Mouse (Mus musculus): ENCODE measurements around the gene Creb5. TPM values are rescaled to one million over a fixed set of nuclear protein-coding genes. Genes with fewer than 3 reads are reported as not detected.
A peak's percentile ranks its signal among the peaks of the same experiment; 100 is the strongest.

The Creb5 gene
- total RNA-seq, 2 experiments from 2014 or later, result 2.1 to 3.2 TPM

DNA sequence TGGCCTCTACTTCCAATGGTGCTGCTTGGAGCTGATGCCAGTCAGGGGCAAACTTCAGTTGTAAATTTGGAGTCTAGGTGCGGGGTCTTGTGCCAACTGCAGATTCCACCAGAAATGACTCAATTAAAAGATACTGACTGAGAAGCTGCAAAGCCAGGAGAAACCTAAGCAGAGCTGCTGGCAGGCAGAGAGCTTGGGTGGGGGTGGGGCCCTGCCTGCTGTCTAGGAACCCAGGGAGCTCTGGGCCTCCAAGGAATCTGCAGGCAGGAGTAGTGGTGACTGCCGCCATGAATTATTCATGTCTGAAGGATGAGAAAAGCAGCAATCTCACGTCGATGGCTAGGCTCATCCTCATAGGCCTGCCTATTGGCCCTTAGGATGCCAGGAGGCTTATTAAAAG is 306.5 kb downstream of the Creb5 start:
- no peak for DNase-seq

DNA sequence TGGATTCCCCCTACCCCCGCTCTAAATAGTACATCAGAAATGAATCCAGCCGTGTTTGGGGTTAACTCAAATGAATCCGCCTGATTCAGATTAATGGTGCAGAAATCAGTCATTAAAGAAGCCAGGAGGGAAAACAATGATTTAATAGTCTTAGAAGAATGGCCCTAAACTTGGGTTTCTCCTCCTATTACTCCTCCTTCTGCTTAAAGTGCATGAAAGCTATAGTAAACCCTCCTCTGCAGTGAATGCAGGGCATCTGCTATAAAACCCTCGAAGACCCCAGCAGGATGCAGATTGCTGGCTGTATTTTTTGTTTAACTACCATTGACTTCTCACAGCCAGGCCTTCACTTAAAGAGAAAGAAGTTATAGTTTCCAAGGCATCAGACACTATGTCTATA is 307.2 kb downstream of the Creb5 start:
- DNase-seq, result no peak

DNA sequence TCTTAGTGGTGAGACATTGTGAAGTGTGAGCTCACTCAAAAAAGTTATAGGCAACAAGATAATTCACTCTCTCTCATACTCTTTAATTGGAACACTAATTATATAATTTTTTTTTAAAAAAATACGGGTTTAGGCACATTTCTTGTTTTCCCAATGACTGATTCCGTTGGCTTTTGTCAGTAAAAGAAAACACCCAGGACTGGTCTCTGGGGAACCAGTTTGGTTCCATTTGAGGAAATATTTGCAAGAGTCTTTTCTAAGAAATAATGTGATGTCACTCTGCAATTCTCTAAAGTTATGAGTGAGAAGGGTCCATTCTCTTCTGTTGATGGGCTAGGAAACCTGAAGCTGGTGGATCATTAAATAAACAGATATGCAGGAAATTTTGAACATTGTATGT is 309.3 kb downstream of the Creb5 start:
- no peak for DNase-seq

DNA sequence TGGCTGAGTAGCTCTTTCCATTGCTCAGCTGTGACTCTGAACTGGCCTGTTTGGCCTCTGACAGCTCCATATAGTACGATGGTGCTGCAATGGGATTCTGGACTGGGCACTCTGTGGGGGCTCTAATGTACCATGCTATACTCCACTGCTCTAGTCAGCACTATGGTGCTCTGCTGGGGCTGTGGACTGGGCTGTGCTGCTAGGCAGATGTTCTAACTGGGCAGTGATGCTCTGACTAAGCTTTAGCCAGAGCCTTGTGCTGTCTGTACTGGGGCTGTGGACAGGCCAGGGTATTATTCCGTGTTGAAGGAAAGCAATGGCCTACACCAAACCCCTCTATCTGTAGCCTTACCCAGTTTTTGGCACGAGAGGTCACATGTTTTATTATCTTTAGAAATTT is 316.0 kb downstream of the Creb5 start:
- DNase-seq, result no peak

DNA sequence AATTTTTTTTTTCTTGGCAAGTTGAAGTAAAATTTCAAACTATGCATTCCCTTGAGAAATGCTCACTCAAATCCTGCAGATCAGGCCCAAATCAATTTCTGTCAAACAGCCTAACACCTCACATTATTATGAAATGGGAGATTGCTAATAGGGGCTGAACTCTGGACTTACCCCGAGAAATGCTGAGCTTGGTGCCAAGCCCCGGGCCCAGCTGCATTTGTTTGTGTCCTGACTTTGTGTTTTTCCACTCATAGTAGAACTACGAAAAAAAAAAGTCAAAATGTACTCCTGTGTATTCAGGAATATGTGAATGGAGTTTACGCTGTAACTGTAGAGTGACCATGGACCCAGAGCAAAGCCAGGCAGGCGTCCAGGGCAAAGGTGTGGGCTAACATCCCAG is 316.6 kb downstream of the Creb5 start:
- no peak for DNase-seq

DNA sequence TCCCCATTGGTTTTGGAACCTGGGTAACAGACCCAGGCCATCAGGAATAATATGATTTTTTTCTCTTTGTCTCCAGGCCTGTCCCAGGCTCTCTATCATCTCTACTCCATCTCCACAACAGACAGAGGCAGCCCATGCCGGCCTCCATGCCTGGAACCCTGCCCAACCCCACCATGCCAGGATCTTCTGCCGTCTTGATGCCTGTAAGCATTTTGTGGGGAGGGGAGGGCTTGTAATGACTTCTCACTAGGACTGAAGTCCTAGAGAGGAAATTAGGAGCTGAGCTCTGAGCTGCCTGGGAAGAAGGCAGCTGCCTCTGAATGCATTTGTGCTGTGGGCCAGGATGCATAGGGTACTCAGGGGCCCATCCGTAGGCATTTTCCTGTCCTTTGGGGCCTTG is 317.3 kb downstream of the Creb5 start:
- DNase-seq, result no peak

DNA sequence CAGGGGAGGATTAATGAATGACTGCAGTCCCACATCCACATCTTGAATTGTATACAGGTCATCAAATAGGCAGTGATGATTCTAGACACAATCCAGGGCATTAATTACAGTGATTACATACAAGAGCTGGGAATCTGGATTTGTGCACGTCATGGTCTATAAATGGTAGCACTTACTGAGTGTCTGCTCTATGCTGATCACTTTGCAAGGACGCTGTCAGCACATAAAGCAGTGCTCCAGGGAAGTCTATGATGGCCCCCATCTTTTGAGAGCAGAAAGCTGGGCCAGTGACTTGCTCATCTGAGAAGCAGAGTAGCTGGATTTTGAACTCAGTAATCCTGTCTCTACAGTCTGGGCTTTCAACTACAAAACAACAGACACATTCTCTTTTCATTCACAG is 318.1 kb downstream of the Creb5 start:
- no peak for DNase-seq

DNA sequence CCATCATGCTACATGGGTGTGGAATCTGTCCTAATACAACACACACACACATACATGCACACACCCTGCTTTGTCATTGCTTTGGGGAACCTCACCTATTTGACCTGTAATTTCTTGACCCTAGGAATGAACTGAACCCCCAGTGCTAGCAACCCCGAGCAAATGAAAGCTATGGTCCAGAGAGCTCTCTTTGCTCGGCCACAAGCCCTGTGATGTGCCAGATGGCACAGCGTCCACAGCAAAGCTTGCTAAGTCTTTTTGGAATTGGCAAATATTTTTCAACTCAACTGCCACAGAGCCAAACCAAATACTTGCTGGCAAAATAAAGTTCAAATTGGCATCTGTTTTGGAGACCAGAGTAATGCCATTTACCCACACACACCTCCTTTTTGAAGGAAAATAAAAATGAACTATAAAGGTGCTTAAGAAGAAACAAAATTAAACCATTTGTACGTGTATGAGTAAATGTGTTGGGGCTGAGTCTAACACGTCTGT is 324.4 kb downstream of the Creb5 start:
- no peak for DNase-seq

DNA sequence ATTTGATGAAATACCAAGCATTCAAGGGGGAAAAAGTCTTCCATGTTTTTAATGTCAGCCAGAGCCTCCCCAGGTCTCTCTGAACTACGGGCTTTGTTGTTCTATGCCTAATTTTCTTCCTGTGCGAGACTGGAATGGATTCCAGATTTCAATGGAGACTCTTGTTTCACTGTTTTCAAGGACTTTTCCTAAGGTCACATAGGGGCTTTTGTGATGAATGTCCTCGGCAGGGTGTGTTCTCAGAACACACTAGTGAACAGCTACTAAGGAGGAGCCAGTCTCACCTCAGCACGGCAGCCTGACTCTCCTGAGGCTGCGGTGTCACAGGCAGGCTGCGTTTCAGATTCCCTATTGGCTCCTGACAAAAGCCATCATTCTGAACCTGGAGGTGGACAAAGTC is 325.6 kb downstream of the Creb5 start:
- DNase-seq, result no peak

DNA sequence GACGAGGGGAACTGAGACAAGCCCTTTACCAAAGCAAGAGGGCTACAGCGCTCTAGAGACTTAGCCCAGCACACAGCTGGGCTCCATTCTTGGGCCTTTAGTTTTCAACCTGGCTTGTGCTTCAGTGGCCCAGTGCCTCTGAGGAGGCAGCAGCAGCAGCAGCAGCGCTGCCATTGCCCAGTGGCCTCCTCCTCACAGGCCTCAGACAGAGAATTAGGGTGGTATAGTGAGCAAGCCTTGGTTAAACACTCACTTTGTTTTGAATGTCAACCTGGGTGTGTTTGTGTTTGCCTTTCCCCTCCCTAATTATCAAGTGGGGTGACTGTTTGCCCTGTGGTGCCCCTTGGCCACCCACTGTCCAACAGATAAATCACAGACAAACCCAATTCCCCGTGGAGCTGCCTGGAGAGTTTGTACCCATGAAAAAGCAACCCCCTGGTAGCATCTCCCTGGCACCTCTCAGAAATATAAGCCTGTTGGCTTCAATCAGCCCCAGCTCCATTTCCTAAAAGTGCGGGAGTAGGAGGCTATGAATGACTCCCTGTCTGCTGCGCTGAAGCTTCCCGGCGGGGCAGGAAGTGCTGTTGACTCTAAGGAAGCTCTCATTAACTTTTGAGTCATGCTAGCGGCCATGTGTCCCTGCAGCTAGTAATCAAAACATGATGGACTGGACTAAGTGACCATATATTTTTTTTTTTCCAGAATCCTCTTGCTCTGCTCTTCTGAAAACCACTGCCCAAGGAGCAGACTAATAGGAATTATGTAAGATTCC is 328.6 kb downstream of the Creb5 start:
- DNase-seq, result no peak

DNA sequence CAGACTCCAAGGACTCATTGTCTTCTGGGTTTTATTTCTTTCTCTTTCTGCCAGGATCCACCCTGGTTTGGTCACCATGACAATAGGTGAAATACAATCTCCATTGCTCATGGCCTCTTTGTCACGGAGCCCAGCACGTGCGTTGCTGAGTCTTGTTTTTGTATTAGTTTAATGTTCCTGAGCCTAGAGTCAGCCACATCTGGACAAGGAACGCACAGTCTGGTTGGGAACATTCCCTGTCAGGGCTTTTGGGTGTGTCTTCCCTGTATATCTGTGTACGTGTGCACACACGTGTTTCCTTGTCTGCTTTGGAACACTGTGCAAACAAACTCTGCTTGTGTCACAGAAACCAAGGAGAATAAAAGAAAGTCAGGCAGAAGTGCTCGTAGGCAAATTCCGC is 331.1 kb downstream of the Creb5 start:
- DNase-seq, result no peak

DNA sequence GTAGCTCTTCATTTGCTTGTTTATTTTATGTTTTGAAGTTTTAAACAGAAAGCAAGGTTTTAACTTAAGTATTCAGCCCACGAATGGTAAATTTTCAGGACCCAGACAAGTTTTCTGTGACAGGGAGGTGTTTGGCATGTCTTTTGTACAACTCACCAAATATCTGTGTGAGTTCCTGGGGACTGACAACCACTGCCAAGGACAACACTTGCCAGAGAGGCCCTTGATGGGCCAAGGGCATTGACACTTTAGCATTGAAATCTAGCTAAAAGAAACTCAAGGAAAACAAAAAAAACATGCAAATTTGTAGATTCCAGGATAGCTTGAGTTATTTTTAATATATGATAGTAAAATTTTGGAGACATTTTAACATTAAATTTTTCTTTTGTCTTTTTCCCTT is 332.6 kb downstream of the Creb5 start:
- peak in 1 of 2 experiments; percentile 32 for DNase-seq

DNA sequence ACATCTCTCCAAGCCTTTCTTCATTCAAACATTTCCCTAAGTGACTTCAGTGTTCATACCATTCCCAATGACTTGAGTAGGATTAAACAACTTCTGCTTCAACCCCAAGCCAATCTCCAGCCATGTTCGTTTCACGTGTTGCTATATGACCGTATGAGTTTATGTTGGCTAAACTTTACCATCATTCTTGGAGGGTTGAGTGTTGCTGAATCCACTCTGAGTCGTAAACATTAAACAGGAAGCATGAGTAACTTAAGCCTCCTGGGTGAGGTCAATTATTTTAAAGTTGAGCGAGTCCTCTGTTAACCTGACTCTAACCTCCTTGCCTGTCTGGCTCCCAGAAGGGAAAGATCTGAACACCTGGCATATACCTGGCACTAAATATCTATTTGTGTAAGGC is 334.2 kb downstream of the Creb5 start:
- DNase-seq, result no peak

DNA sequence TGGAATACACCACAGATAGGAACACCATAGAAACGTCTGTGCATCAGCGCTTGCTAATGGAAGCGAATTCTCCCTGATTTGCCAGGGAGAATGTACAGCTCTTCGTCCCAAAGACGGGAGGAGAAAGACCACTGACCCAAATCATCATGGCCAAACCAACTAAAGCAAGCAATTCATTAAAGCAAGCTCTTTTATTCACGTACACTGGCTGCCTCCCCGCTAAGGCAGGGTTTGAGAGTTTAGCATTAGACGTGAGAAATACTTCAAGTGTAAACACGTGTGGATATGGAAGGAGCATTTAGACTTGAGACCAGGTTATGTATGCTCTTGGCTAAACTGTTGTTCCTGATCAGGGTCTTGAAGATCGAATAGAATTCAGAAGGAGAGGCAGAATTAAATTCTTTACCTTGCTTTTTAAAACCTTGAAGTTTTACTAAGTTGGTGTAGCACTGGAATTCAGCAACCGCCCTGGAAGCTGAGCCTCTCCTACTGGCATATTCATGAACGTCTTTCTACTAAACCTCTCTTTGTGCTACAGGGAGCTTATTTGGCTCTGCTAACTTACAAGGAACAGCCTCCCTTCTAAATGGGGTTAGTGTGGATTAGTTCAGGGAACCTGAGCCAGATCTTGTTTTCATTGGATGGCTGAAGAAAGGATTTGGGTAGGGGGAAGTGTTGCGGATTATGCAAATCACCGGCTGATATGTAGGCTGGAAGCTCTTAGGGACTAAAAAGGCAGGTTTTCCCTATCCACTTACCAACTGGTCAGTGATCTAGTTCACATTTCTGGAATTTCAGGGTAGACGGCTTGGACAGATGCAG is 337.6 kb downstream of the Creb5 start:
- DNase-seq, result no peak

DNA sequence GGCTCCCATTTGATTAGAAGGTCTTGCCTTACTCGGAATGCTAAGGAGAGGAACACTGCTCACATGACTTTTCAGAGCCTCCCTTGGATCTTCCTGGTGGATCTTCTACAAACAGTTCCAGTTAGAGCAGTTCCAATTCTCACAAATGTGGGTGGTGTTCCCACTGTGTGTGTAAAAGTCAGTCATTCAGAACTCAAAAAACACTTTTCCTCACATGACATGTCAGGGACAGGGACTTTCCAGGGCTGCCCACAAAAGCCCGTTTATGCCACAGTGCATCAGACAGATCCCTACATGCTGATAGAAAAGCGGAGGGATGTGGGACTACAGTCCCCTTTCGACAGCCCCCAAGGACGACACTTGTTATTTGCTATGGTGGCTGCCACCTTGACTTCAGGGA is 339.0 kb downstream of the Creb5 start:
- DNase-seq, result no peak

DNA sequence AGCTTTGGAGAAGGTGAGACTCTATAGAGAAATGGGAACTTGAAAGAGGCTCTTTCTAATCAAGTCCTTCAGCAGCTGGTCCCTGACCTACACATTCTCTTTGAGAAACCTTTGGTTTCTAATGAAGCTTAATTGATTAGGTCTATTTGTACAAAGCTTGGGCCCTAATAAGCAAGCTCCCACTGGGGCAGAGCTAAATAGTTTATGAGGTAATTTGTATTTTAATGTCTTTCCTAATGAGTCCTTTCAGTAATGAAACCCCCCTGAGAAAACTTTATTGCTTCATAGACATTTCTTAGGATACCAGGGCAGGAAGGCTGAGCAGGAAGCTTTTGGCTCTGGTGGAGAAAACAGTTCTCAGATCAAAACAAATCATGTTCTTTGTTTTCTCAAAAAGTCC is 341.6 kb downstream of the Creb5 start:
- DNase-seq, result no peak

DNA sequence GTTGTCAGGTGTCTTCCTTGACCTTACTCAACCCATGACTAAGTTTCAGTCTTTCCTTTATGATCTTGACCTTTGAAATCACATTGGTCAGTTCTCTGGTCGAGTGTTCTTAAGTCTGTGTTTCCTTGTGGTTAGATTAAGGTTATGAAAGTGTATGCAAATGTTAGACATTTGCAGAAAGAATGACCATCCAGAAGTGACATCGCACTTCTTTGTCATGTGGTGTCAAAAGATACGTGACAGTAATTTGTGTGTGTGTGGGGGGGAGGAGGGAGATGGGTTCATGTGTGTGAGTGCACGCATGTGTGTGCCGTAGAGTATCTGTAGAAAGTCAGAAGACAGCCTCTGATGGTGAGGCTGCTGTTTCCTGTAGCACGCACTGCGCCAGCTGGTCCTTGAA is 348.4 kb downstream of the Creb5 start:
- DNase-seq, result no peak

DNA sequence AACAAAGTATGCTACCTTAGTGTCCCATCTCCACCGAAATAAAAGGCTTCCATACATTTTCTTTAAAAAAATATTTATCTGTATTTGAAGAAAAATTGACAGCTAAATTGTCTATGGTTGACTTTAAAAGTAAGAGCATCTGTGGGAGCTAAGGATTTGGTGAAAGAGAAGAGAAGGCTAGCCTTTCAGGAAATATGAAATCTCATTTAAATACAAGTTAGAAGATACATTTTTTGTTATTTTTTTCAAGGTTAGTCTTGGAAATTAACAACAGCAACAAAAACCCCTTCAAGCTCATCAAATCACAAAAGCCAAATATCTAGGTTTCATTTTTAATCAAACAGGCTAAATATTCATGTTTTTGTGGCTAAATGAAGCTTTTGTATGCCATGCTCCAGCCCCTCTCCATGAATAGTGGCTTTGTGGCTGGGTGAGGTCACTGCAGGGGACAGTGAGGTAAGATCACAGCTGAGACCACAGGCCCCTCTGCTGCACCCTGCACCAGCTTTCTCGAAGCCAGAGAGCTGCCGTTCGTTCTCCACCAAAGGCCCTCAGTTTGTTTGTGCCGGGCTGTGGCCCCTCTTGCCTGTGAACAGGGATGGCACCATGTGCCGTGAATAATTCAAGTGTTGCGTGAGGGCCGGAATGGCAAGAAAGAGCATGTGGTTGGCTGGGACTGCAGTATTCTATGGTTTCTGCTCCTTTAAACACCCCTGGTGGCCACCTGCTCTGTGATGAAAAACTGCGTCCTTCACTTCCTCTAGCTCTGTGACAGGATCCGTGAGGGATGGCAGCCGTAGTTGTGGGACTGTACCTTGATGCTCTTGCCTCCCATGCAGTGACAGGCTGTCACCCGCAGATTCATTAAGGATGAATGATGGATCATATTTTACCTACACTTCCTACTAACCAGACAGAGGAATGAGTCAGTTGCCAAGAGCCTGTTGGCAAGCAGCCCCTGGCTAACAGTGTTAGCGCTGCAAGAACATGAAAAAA is 350.6 kb downstream of the Creb5 start:
- peak; percentile 28 to 36 for DNase-seq

DNA sequence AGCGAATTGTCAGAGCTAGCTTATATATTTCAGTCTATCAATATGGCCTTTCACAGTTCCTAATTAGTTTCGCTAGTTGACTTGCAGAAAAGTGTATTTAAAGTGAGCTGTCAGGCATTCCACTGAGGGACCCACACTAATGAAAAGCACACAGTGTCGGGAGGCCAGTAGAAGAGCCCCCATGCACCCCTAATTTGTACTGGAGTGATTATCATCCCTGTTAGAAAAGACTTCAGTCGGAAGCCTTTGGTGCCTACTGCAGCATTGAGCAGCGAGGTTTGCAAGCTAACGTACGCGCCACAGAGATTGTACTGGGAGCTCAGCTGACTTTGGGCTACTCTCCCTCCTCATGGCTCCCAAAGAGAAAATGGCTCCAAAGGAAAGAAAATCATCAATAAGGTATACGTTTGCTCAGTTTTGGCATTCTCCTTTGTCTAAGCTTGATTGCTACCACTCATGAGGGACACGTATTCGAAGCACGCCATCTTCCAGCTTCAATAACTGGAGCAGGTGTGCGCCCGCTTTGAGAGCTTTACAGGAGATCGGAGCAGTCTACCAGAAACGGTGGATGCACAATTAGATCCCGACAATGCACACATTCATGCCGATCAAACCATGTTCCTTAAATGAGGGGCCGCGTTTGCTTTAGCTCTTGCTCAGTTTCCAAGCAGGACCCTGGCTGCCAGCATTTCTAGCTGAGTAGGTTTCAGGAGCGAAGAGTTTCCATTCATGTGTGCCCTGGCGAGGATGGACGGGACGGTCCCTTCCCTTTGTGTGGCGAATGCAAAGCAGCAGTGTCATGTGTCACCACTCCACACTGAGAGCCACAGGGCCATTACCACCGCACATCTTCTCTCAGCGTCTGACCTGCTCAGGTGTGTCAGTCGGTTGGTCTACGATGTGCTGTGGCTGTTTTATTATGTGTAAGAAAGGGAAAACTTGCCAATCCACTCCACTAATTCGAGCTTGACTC is 354.8 kb downstream of the Creb5 start:
- DNase-seq, result no peak

DNA sequence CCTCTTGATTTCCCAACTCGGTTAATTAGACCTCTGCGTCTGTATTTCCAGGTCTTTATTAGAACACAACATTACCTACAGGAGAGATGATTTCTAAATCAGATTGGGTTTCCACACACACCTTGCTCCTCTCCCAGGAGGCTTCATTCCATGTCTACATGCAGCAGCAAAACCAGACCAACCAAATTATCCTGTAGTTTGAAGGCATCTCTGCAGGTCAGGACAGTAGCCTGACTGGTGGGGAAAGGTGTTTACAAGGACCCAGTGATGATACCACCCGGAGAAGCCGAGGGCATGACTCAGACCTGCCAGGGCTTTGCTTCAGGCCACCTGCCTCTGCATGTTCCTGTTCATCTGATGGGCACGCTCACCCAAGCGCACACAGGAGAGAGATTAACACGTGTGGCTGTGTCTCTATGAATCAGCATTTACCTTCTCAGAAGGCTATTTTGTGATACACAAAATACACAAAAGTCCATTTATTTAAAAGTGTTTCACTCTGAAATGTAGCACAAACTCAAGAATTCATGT is 355.8 kb downstream of the Creb5 start:
- no peak for DNase-seq

DNA sequence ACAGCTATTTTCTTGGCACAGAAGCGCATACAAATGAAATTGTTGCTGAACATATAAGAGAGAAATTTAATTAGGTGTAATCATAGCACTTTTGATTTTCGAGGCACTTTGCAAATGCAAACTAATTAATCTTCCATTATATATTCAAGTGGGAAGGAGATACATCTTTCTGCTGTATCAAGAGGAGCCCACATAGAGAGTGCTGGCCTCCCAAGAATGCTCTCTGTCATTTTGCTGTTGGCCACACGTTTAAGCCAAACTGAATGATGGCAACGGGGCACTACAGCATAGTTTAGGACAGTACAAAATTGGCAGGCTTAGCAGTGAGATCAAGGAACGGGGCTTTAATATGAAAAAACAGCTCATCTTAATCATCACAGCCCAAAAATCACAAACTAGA is 356.4 kb downstream of the Creb5 start:
- DNase-seq, result no peak
